Mouse (Mus musculus) cerebellum, adult 9-10 months (tissue): Measurements from ENCODE around the gene Syne4.

Experiments used
- DNase-seq: peaks from one replicate; pipeline ENCODE4 v3.0.0; 2022

Gene Syne4

DNA sequence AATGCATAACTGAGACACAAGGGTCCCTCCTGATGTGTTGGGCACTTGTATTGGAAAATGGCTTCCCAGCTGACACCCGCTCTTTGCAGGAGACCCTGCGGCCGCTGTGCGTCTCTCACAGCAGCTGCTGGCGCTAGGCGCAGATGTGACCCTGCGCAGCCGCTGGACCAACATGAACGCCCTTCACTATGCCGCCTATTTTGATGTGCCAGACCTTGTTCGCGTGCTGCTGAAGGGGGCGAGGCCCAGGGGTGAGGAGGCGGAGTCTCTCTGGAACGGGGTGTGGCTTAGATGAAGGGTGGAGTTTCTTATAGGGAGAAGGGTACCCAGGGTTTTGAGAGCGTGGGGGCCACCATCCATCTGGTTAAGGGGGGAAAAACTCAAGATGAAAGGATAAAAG lies 17.3 kb upstream of the Syne4 start:
- DNase-seq = no peak

- peak; percentile 74 for DNase-seq
Measured at GRCm38 (mm10) chr7:30300914-30301313, 13.7 kb upstream of the Syne4 start.

- no peak for DNase-seq
Measured at GRCm38 (mm10) chr7:30306083-30306779, 8.4 kb upstream of the Syne4 start.

- DNase-seq = peak; percentile 97
Measured at GRCm38 (mm10) chr7:30308076-30309005, 6.3 kb upstream of the Syne4 start, which contains the start of gene Alkbh6. Gene Alkbh6 (plus strand): TSS chr7:30308717.

DNA sequence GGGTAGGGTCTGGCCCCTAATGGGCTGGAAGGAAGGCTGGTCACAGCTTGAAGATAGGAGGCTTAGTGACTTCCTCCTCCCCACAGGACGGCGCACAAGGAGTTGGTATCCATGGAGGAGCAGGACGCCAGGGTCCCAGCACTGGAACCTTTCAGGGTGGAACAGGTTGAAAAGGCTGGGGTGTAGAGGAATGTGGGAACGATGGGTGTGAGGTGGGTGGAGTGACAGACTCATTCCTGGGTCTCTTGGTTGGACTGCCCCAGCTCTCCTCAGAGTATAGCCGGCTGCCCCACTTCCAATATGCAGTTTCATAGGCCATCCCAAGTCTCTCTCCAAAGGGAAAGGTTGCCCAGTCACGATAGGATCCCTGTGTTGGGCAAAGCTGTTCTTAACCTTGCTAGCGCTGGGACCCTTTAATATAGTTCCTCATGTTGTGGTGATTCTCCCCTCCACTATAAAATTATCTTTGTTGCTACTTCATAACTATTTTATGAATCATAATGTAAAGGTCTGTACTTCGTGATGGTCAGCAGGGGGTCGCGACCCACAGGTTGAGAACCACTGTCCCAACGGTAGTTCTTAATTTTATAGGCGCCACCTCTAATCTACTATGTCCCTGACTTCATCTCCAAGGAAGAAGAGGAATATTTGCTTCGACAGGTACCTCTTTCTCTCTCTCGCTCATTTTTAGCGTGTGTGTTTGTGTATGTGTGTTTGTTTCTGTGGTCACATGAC lies 5.0 kb upstream of the Syne4 start:
- peak; percentile 54 for DNase-seq

DNA sequence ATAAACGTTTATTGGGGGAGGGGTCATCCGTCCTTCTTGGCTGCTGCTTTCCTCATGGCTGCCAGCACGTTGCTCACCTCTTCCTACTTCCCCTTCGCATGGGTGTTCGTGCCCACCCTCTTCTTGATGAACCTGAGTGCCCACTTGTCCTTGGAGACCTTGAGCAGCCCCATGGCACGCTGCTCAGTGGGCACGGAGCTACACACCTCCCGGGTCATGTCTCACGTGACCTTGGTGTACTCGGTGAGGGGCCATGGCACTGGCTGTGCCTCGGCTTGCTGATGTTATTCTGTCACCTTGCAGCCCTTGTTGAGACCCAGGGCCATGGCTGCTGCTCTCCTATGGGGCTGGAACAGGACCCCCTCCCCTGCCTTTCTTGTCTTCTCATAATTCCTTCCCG lies 4.5 kb upstream of the Syne4 start:
- DNase-seq = no peak

GRCm38 (mm10) chr7:30313666-30314320 lies 814 bp upstream of the Syne4 start:
- no peak for DNase-seq

- DNase-seq = no peak
Measured at GRCm38 (mm10) chr7:30315559-30316529, 1.2 kb downstream of the Syne4 start.

- DNase-seq = no peak
Measured at GRCm38 (mm10) chr7:30318142-30318541, 3.5 kb downstream of the Syne4 start.

DNA sequence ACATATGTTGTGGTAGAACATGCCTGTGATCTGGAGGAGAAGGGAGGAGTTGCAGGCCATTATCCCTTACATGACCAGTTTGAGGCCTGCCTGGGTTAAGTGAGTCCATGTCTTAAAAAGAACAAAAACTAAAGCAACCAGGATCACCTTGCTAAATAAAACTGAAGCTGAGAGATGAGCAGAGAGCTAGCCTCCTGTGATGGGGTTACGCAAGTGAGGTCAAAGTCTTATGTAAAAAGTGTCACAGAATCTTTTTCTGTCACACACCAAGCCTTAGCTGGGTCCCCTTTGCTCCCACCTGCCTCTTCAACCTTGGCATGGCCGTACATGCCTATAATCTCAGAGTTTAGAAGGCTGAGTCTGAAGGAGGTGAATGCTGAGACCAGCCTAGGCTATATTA lies 6.3 kb downstream of the Syne4 start:
- no peak for DNase-seq

DNA sequence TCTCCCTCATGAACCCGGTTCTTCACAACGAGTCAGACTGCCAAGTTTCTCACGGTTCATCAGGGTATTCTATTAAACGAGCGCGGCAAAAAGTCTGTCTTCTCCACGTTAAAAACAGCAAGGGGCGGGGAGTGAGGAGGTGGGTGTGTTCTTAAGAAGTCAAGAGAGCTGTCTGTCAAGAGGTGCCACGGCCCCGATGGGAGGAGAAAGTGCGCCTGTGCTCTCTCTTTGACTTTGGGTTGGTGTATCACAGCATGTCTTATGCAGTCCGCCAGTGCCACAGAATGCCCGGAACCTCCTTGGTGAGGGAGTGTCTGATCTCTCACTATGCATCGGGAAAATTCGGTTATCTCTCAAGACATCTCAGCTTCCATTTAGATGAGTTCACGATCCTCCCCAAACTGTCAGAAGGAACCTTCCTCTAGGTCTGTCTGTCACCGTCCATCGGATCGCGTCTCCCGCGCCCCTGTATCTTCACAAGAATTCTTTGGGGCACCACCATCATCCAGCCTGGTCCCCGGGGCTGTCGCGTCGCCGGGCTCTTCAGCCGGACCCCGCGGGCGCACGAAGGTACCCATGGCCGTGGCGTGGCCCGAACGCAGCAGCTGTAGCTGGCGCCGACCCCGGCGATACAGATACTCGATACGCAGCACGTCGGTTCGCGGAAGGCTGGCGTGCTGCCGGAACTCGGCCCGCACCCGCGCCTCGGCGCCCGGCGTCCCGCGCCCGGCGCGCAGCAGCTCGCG lies 7.1 kb downstream of the Syne4 start, which contains the start of gene E130208F15Rik:
E130208F15Rik (plus strand) TSS at position 202 of the 746 bp plus-strand sequence.
- peak; percentile 85 for DNase-seq

DNA sequence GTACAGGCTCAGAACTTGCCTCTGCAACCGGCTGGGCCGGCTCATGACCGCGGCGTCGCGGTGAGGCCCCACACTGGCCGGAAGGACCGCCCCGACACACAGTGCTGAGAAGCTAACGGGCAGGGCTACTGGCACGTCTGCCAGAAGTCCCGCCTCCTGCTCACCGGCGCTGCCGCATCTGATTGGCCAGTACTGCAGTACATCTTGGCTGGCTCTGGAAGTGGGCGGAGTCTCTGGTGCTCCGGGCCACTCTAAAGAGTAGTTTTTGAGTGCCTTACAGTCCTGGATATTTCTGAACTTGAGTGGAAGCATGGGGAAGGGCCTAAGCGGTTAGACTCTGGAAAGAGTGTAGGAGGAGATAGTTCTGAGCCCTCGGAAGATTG lies 7.7 kb downstream of the Syne4 start:
- DNase-seq = peak; percentile 98

- DNase-seq = no peak
Measured at GRCm38 (mm10) chr7:30322865-30323264, 8.3 kb downstream of the Syne4 start.

DNA sequence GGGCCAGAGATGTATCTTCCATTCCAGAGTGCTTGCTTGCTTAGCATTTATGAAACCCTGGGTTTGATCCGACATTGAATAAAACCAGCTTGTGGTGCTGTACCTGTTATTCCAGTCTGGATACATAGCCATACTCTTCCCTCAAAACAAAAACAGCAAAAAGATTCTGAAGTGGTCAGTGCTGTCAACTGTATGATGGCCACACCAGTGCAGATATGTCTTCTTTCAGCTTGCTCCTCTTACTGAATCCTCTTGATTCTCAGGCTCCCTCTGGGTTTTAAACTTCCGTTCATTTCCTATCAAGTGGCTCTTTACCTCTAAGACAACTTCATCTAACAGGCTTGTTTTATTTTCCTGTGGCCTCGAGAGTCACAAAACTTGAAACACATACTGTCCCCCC lies 9.2 kb downstream of the Syne4 start, which contains the start of gene Sdhaf1:
Sdhaf1 (minus strand) TSS at position 101 of the 400 bp plus-strand sequence.
- DNase-seq = no peak

GRCm38 (mm10) chr7:30324300-30324944 lies 9.8 kb downstream of the Syne4 start:
- peak; percentile 63 for DNase-seq

DNA sequence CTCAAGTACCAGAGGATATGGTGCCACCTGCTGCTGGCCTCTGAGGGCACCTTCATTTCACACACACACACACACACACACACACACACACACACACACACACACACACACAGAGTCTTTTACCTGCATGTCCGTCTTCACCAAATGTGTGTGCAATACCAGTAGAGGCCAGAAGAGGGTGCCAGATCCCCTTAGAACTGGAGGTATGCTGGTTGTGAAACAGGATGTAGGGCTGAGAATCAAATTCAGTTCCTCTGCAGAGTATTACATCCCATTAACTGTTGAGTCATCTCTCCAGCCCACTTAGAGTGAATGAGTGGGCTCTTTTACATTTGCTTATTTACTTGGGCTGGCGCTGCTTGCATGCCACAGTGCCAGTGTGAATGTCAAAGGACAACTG lies 10.8 kb downstream of the Syne4 start:
- DNase-seq = peak; percentile 81

GRCm38 (mm10) chr7:30326427-30326826 lies 11.8 kb downstream of the Syne4 start:
- DNase-seq = no peak

GRCm38 (mm10) chr7:30327140-30327539 lies 12.5 kb downstream of the Syne4 start:
- peak; percentile 98 for DNase-seq

GRCm38 (mm10) chr7:30328379-30328778 lies 13.8 kb downstream of the Syne4 start:
- DNase-seq = no peak

GRCm38 (mm10) chr7:30331887-30332286 lies 17.3 kb downstream of the Syne4 start:
- peak; percentile 99 for DNase-seq
